Comparison of ENCODE assay signal across 15 mouse cellular contexts in genomic region chr9:50919554-50919953, GRCm38 (mm10).
"Had no signal": no experiment of that assay in that cellular context is flagged by ENCODE, and none has a peak within 500 bp of the region (broad histone marks: within the 10 kb centered on the region; RNA-seq: fewer than 3 reads in every experiment).

No protein-coding gene starts in this region.

- H3K4me1 ChIP-seq: kidney, embryonic 15.5 days had no signal

- H3K36me3 ChIP-seq: lung, embryonic 15.5 days had no signal

- H3K4me3 ChIP-seq: kidney, embryonic 15.5 days; left cerebral cortex, adult 2 months; lung, embryonic 15.5 days had no signal

- H3K4me2 ChIP-seq: kidney, embryonic 15.5 days; lung, embryonic 15.5 days; midbrain, embryonic 11.5 days had no signal

- H3K9ac ChIP-seq: kidney, embryonic 15.5 days; lung, embryonic 15.5 days had no signal

- H3K27ac ChIP-seq: kidney, embryonic 15.5 days; left cerebral cortex, adult 2 months; lung, embryonic 15.5 days had no signal

- H3K9me3 ChIP-seq: kidney, embryonic 15.5 days; lung, embryonic 15.5 days had no signal

- H3K27me3 ChIP-seq: kidney, embryonic 15.5 days had no signal

- DNase-seq: kidney, adult 11 months; kidney, adult 8-10 months; kidney, postnatal 10 days; kidney, postnatal 36 days; layer of hippocampus, postnatal 36 days; lung, adult 18-20 months; lung, postnatal 14 days; lung, postnatal 4 days; midbrain, embryonic 14.5 days; thymus, adult 18-20 months; thymus, postnatal 36 days had no signal
